Mouse (Mus musculus) small intestine, adult 2 months (tissue): ENCODE results near the gene Mpped2.

Experiments used
- CTCF ChIP-seq: fragments of 200-500 bp; IDR thresholded peaks from 2 replicates; pipeline ENCODE4 v1.5.1; 2012; ENCODE audit warnings: low read depth, mild to moderate bottlenecking, control low read depth, inconsistent platforms, low read length, moderate library complexity, mixed read lengths; ENCODE audit not compliant: insufficient replicate concordance, insufficient read length; ENCODE audit errors: extremely low read depth
- POLR2A ChIP-seq: fragments of 200-500 bp; IDR thresholded peaks from 2 replicates; pipeline ENCODE4 v1.6.1; 2012; ENCODE audit warnings: low read depth, mild to moderate bottlenecking, control low read depth, inconsistent platforms, low read length, moderate library complexity

GRCm38 (mm10) chr2:106788055-106788454 is 95.0 kb downstream of the Mpped2 start:
- TF ChIP-seq POLR2A: no peak
- TF ChIP-seq CTCF: no peak
